Mouse (Mus musculus) kidney, postnatal 10 days (tissue): ENCODE results near the gene Slc1a2.

Experiments
- DNase-seq: peaks from one replicate; pipeline ENCODE4 v3.0.0; 2021; ENCODE audit warnings: mixed read lengths

Slc1a2 gene

GRCm38 (mm10) chr2:102715754-102716153, 57.3 kb downstream of the Slc1a2 start:
- DNase-seq, result no peak

GRCm38 (mm10) chr2:102721859-102722258, 63.4 kb downstream of the Slc1a2 start:
- no peak for DNase-seq

GRCm38 (mm10) chr2:102725054-102725453, 66.6 kb downstream of the Slc1a2 start:
- no peak for DNase-seq

DNA sequence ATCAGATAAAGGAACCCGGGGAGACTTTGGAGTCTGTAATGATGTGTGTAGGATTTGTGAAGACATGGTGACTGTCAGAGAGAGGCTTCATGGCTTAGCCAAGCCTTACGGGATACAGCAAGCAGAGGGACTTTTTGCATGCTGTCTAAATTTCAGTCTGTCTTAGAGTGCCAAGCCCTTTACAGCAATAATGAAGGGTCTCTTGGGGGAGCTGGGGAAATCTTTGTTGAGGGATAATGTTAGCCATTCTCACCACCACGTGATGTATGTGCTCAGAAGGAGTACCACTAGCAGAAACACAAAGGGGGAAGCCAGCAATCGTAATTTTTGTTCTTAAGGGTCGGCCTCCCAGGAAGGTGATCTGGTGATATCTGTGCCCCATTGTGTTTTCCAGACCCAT, 71.9 kb downstream of the Slc1a2 start:
- no peak for DNase-seq

- DNase-seq, result no peak
Measured at GRCm38 (mm10) chr2:102730788-102731187, 72.3 kb downstream of the Slc1a2 start.

DNA sequence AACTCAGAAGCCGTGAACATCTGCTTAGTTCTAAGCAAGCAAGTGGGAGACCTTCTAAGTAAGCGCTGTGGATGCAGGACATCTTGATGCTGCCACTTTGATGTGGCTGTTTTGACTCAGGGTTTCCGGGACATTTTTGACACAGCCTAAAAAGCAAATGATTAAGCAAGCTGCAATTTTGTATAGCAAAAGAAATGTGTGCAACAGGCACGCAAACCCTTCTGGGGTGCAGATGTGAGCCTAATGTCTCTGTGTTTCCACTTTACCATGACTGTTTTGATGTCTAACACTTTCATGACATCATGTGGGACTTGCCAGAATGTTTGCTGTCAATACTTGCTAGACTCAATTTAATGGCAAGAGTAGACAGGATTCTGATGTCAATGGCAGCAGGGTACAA, 74.7 kb downstream of the Slc1a2 start:
- DNase-seq, result no peak

DNA sequence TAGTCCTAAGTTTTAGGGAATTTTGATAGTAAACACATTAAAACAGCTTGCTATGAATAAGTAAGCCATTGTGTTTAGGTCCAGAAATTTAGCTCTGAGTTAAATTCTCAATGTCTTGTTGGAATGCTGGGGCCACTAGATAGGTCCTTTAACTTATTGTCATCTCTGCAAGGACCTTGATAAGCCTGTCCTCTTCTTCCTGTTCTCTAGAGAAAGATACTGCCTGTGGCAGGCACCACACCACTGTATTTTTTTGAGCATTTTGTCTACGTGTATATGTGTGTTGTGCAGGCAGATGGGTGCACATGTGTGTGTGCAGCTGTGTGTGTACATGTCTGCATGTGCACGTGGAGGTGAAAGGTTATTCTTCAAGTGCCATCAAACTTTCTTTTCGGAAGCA, 75.6 kb downstream of the Slc1a2 start:
- no peak for DNase-seq

DNA sequence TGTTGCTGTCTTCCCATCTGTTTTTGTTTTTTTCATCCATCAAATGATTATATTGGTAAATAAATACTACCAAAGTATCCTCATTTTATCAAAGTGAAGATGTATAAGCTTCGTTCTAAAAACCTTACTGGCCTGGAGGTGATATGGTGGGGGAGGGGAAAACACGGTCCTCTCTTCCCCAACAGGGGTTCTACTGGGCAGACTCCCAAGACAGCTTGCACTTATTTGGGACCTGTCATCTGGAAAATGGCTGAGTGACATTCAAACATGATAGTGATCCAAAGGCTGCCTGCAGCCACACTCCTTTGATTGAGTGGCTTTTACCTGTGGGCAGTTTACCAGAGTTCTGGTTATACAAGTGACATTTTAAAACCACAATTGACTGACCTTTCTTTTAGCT, 76.6 kb downstream of the Slc1a2 start:
- no peak for DNase-seq

DNA sequence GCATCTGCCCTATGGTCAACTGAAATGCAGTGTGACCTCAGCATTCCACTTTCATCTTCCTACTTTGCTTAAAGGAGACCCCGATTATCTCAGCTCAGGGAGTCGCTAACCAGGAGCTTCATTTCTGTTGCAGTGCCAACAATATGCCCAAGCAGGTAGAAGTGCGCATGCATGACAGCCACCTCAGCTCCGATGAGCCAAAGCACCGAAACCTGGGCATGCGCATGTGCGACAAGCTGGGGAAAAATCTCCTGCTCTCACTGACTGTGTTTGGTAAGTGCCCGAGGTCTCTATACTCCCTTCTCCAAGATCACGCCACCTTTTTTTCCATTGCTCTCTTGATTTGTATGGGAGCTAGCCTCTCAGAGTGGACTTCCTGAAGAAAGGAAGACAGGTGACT, 77.4 kb downstream of the Slc1a2 start:
- no peak for DNase-seq

GRCm38 (mm10) chr2:102736490-102736889, 78.0 kb downstream of the Slc1a2 start:
- no peak for DNase-seq

DNA sequence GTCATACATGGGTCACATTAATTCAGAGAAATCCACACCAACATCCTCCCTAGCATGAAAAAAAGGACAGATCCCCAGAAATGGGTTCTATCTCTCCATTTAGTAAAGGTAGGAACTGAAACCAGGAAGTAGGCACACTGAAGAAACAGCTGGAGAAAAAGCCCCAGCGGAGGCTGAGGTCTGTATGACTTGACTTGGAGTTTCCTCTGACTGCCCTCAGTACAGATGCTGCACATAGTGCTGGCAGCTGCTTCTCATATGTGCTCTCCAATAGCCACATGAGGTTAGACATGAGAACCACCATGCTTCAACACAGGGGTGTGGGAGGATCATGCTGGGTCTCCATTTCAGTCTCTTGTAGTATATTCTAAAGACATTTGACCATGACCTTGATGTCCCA, 80.4 kb downstream of the Slc1a2 start:
- no peak for DNase-seq

DNA sequence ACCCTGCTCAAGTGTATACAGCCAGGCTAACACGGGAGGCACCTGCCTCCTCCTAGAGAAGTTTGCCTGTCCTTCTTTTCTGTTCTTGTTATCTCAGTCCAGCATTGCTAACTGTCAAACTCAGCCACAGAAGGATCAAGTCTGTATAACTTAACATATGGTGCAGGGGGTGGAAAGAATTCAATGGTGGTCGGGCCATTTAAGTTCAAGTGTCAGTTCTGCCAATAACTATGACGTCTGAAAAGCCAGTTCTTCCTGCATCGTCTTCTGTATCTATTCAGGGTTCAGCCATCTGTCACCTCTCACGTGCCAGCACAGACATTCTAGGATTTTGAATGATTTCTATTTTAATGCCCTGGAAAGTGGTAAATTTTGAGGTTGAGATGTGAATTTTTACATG, 84.2 kb downstream of the Slc1a2 start:
- DNase-seq, result no peak

GRCm38 (mm10) chr2:102743918-102744696, 85.6 kb downstream of the Slc1a2 start:
- DNase-seq, result peak; percentile 78

- peak; percentile 59 for DNase-seq
Measured at GRCm38 (mm10) chr2:102745259-102745906, 86.9 kb downstream of the Slc1a2 start.

- no peak for DNase-seq
Measured at GRCm38 (mm10) chr2:102747758-102748157, 89.3 kb downstream of the Slc1a2 start.

DNA sequence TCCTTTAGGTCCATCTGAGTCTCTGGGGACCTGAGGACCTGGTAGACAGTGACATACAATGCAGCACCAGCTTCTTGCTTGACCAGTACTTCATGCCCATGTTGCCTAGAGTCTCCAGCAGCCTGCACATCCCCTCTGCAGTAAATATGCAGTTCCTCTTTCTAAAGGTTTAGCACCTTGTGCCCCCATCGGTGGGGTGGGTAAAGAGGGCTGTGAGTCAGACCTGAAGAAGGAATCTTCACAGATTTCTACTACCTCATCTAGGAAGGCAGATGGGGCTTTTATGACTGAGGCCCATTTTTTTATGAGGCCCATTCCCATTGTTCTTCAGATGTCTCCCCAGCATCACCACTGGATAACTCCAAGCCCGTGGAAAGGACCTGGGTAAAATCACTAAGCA, 91.5 kb downstream of the Slc1a2 start:
- no peak for DNase-seq

DNA sequence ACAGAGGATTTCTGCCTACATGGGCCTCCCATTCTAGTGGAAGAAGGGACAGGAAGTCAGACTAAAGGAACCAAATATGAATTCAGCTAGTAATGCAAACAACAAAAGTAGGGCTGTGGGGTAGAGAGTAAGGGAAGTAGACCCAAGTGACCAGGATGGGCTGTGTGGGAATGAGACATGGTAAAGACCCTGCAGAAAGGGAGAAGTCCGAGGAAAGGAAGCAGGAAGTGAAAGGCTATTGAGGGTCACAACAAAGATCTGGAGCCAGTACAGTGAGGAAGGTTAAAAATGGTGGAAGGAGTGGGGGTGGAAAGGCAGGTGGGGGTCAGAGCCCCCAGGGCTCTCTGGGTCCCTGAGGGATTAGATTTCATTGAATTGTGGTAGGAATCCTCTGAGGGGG, 93.4 kb downstream of the Slc1a2 start:
- DNase-seq, result no peak

DNA sequence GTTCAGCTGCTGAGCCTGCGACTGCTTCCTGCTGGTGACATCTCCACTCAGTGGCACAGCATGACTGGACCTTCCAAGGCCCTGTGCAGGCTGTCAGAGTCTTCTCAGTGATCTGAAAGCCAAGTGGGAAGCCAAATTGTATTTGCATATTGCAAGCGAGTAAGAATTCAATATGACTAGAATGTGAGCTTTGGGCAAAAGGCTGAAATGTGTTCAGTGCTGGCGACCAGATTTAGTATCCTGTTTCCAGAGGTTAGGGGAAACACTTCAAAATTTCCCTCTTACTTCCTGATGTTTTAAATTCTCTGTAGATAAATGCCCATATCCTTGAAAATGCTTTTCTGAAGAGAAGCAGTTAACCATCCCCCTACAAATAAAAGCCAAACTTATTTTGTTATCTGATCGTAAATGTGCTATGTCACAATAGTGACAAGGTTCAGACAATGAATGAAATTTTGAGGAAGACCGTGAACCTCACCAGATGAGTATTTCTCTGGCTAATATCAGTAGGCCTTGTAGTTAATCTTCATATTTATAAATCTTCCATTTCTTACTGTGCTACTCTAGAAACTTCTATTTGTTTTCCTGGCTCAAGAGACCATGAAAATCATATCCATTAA, 98.9 kb downstream of the Slc1a2 start:
- DNase-seq, result no peak

DNA sequence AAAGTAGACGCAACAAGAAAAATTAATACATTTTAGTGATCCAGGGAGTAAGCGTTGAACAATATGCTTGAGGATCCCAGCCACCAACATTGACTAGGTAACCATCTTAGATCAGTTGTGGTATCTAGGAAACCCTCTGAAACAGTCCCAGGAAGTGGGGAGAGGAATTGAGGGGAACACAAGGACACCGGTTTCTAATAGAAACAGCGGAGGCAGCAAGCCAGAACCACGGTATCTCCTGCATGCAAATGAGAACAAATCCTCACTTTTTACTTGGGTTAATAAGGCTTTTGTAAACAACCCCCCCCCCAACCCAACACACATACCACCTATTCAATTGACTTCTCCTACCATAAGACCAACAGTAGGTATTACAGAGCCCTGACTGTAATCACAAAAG, 101.0 kb downstream of the Slc1a2 start:
- DNase-seq, result no peak

GRCm38 (mm10) chr2:102760284-102761072, 102.0 kb downstream of the Slc1a2 start:
- peak; percentile 7 for DNase-seq

- no peak for DNase-seq
Measured at GRCm38 (mm10) chr2:102763176-102763575, 104.7 kb downstream of the Slc1a2 start.

- DNase-seq, result no peak
Measured at GRCm38 (mm10) chr2:102763991-102764390, 105.5 kb downstream of the Slc1a2 start.
